Mouse (Mus musculus): ENCODE measurements at regions not wholly inside any gene's neighbourhood (a gene's known extent, or its start where the extent isn't known, plus 50 kb on each side); places are given as distances from the start of the nearest gene placed in this dataset.

DNA sequence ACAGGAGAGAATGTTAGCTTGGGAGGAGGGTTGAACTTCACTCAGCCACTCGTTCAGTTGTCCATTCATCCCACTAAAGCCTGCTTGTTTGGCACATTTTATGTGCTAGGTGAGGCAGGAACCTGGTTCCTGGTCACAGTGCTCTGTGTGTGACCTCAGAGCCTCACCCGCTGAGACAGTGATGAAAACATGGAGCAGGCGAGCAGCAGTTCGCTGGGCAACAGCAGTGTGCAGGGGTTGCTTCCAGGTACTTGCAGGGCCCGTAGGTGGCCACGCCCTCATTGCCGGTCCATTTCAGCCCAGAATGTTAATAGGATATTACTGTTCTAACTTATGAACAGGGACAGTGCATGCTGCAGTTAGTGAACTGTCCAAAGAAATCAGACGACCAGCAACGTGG, 285.7 kb downstream of the Rngtt start:
- no peak for DNase-seq (ENCODE audit: low spot score)

- no peak for DNase-seq (ENCODE audit: low spot score)
Measured at GRCm38 (mm10) chr4:33599966-33600365, 289.9 kb downstream of the Rngtt start.

DNA sequence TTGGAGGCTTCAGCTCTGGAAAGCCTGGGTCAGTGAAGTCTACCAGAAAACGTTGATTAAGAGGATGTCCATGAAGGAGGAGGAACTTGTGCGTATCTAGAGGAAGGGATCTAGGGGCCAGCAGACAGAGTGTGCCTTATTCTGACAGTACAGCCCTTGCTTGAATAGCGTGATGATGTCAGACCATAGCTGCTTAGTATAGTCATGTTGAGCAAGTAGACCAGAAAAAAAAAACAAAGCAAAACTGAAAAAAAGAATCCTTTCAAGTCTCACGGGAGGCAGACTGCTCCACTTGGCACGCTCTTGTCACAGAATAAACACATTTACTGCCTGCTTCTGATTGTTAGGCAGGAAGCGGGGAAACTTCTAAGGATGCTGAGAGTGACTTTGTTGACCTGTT, 290.7 kb downstream of the Rngtt start:
- peak; percentile 12 for DNase-seq (ENCODE audit: low spot score)

DNA sequence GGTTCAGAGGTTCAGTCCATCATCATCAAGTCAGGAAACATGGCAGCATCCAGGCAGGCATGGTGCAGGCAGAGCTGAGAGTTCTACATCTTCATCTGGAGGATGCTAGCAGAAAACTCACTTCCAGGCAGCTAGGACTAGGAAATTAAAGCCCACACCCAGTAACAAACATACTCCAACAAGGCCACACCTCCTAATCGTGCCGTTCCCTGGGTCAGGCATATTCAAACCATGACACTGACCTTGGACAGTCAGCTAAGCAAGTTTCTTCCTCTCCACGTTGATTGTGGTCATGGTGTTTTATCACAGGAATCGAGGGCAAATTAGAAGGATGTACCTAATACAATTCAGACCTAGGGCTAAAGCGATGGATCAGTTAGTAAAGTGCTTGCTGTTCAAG, 294.5 kb downstream of the Rngtt start:
- no peak for DNase-seq (ENCODE audit: low spot score)

- no peak for DNase-seq (ENCODE audit: low spot score)
Measured at GRCm38 (mm10) chr4:33639821-33640575, 284.4 kb upstream of the Cnr1 start.

DNA sequence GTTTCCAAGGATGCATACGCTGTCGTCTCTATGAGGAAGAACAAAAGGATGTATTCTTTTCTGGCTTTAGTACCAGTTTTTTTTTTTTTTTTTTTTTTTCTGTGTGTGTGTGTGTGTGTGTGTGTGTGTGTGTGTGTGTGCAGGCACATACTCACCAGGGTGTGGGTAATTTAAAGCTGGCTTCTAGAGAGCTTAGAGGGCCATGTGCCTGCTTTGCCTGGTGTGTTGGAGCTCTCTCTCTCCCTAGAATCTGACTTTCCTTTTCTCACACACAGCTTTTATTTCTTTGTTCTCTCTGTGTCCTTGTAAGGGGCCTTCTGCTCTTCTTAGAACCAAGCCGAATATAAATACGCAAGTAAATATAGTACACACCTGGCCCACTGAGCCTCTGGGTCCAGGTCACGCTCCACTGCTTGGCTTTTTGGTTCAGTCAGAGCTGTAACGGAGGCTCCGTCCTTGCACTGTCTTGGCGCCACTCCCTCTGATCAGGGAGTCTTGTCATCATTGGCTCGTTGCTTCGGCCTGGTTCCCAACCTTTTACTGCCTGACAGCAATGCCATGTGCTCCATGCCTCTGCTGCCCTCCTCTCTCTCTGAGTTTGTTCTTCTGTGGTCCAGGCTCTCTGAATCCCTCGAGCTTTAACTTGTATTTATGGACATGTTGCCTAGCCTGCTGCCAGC, 283.7 kb upstream of the Cnr1 start:
- DNase-seq (ENCODE audit: low spot score) = no peak

DNA sequence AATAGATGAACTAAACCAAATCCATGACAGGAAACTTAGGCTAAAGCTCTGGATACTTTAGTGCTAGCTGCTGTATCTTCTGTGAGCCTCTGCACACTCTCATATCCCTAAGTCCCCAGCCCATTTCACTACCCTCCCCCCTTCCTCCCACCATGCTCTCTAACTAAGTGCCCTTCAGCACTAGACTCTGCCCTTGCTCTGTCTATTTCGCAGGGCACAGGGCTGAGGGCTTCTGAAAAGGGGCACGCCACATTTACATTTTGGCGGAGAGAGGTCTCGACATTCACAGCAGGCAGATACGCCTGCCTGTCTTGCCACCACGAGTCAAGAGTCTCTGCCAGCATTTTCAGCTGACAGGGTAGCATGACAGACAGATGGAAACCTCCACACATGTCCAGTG, 282.5 kb upstream of the Cnr1 start:
- DNase-seq (ENCODE audit: low spot score) = no peak

DNA sequence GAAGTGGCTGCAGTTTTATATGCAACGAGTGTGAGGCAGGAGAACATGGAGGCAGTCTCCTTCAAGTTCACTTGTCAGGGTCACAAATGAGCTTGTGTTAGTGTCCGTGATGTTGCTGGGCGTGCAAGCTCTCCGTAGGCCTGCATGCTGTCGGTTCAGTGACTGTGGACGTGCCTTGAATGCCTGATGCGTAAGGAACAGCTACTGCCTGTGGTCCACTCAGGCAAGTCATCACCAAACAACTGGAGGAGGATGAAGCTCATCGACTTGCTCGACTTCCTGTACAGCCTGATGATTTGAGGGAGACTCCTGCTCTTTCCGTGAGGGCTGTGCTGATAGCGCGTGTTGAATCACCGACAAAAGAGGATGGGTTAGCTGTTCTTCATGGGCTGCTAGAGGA, 281.9 kb upstream of the Cnr1 start:
- DNase-seq (ENCODE audit: low spot score) = no peak

DNA sequence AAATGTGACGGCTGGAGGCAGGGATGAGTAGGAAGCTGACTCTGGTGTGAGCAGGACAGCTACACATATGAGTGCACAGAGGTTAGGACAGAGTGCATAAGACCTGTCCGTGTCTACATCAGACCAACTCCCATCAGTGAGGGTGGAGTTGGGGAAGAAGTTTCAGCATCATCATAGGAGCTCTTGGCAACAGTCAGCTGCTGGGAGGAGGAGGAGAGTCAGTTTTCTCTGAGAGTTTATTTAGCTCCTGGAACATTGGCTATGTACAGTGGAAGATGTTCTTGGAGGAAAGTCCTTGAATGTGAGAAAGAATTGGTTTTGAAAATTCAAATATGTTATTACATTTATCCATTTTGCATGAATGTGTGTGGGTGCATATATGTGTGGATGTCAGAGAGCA, 279.2 kb upstream of the Cnr1 start:
- DNase-seq (ENCODE audit: low spot score) = no peak

- DNase-seq (ENCODE audit: low spot score) = no peak
Measured at GRCm38 (mm10) chr4:33651292-33651691, 273.1 kb upstream of the Cnr1 start.

- no peak for DNase-seq (ENCODE audit: low spot score)
Measured at GRCm38 (mm10) chr4:33659766-33660165, 264.6 kb upstream of the Cnr1 start.

- DNase-seq (ENCODE audit: low spot score) = no peak
Measured at GRCm38 (mm10) chr4:33660553-33660952, 263.8 kb upstream of the Cnr1 start.

- DNase-seq (ENCODE audit: low spot score) = no peak
Measured at GRCm38 (mm10) chr4:33661862-33662261, 262.5 kb upstream of the Cnr1 start.

DNA sequence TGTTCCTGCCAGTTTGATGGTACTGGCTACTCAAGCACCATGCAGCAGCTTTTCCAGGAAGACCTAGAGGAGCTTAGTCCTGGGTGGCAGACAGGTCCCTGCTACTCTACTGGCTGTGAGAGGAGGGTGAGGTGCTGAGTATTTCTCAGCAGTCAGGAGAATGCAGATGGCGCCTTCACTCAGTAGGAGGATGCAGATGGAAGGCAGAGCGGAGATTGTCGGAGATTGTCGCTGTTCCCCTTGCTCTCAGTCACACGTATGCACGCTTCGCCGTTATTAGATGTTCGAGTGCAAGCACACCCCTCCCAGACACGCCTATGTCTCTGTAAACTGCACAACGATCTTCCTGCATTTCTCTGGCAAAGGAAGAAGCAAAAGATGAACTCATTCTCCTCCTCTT, 261.4 kb upstream of the Cnr1 start:
- DNase-seq (ENCODE audit: low spot score) = no peak

GRCm38 (mm10) chr4:33663616-33664473, 260.5 kb upstream of the Cnr1 start:
- peak; percentile 45 for DNase-seq (ENCODE audit: low spot score)

DNA sequence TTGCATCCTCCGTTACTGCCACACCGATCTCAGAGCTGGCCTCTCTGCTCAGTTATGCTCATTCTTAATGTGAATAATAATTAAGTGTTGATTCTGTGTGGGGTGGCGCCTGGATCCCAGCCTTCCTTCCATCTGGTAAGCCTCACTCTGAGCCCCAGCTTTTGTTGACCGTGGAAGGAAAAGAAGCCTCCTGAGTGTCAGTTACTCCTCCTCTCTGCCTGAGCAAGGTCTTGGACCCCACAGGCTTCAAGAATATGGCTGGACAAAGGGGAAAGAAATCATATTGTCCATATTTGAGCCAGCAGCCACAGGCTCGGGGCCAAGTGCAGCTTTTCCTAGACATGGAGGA, 259.9 kb upstream of the Cnr1 start:
- no peak for DNase-seq (ENCODE audit: low spot score)

GRCm38 (mm10) chr4:33665250-33665873, 259.0 kb upstream of the Cnr1 start:
- no peak for DNase-seq (ENCODE audit: low spot score)

- no peak for DNase-seq (ENCODE audit: low spot score)
Measured at GRCm38 (mm10) chr4:33668431-33668830, 256.0 kb upstream of the Cnr1 start.

DNA sequence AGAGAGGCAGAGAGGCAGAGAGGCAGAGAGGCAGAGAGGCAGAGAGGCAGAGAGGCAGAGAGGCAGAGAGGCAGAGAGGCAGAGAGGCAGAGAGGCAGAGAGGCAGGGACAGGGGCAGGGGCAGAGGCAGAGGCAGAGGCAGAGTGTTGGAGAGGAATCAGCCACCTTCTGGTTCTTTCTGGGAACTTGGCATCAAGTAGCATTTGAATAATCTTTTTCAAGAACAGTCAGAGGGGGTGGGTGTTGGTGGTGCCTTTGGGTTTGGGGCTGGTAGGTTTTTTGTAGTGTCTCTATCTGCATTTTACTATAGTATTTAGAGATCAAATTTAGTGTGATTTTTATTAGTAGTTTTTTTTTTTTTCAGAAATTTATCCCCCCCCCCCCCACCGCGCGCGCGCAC, 249.3 kb upstream of the Cnr1 start:
- DNase-seq (ENCODE audit: low spot score) = no peak

GRCm38 (mm10) chr4:33679351-33679750, 245.0 kb upstream of the Cnr1 start:
- DNase-seq (ENCODE audit: low spot score) = no peak

DNA sequence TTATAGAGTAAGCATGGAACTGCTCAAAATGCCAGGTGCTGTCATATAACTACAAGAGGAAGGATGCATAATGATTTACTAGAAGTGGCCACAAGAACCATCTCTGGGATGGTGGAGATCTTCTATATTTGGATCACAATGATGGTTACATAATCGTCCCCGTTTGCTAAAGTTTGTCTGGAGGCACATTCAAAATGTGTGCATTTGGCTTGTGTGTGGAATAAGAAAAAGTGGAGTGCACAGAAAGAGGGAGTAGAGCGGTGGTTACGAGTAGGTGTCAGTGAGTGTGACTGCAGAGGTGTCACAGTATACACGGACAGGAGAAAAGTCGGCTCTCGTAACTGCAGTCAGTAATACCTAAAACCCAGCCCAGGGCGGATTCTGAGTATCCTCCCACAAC, 238.3 kb upstream of the Cnr1 start:
- no peak for DNase-seq (ENCODE audit: low spot score)

DNA sequence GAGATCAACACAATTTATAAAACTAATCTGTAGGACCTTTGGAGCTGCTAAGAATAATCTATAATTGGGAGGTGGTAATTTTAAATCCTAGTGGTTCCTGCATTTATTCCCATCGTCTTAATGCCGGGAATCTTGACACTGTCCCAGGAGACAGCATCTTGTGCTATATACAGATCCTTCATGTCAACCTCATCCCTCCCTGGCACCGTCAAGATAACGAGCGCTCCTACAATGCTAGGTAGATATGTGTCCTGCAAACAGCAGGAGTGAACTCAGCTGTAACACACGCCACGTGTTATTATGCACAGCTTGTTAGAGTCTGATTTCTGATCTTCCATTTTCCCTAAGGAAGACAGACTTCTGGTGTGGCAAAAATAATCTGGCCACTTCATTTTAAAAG, 237.0 kb upstream of the Cnr1 start:
- DNase-seq (ENCODE audit: low spot score) = no peak

DNA sequence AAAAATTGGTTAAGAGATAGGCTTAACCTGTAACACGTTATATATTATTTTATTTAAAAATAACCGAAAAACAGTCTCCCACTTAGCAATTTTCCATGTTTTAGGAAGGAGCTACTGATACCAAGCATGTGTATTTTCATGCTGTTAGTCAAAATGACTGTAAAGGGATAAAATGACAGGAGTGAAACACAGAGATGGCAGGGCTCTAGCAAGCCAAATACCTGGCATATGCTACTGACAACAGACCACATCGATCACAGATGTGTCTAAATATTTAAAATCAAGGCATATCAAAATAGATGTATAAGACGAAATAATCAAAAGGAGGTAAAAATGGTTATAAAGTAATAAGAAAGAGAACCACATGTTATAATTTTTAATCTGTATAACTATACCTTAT, 231.0 kb upstream of the Cnr1 start:
- DNase-seq (ENCODE audit: low spot score) = no peak
